15 mouse cellular contexts compared by ENCODE assay signal in genomic region chr14:119520632-119521031, GRCm38 (mm10).
DNase-seq lines count a peak whose midpoint lies in the region; ATAC-seq and TF ChIP-seq lines count a peak whose summit lies in the region.
"Had no signal": no experiment of that assay in that cellular context is flagged by ENCODE, and none has a peak within 500 bp of the region (broad histone marks: within the 10 kb centered on the region; RNA-seq: fewer than 3 reads in every experiment).

No protein-coding gene starts in this region.

- WGBS in forebrain, postnatal 0 days: 68% methylated on average over 5 of the region's 5 CpGs
- 83% methylated on average over 5 of the region's 5 CpGs for WGBS in forebrain, embryonic 11.5 days
- 89% methylated on average over 5 of the region's 5 CpGs for WGBS in midbrain, embryonic 11.5 days
- WGBS in midbrain, embryonic 15.5 days: 83% methylated on average over 5 of the region's 5 CpGs
- 49% methylated on average over 5 of the region's 5 CpGs for WGBS in stomach, embryonic 15.5 days

- no peak overlapping the region for H3K27ac ChIP-seq in forebrain, postnatal 0 days (ENCODE audit: low read depth, low read length)
- no peak overlapping the region for H3K27ac ChIP-seq in forebrain, embryonic 11.5 days (ENCODE audit: low read depth, low read length)
- H3K27ac ChIP-seq in midbrain, embryonic 11.5 days (ENCODE audit: low read depth, low read length): no peak overlapping the region
- no peak overlapping the region for H3K27ac ChIP-seq in midbrain, embryonic 15.5 days
- 0 out of 2 replicates have a peak overlapping the region, but pooled peaks have one; percentile 10 for H3K27ac ChIP-seq in stomach, embryonic 15.5 days
- H3K27ac ChIP-seq: left cerebral cortex, adult 2 months; limb, embryonic 13.5 days; midbrain, embryonic 10.5 days had no signal

- DNase-seq in forebrain, postnatal 0 days: peak; percentile 52
- DNase-seq in forebrain, embryonic 11.5 days (ENCODE audit: low spot score): no peak
- DNase-seq in layer of hippocampus, adult 11-12 months (ENCODE audit: low spot score): peak; percentile 15
- DNase-seq in layer of hippocampus, adult 9-10 months (ENCODE audit: low spot score): no peak
- peak; percentile 23 for DNase-seq in midbrain, embryonic 11.5 days (ENCODE audit: low spot score, missing footprints)
- no peak for DNase-seq in urinary bladder, adult 18-20 months (ENCODE audit: low spot score in 2 of 2)
- DNase-seq: cerebellum, adult 2 months; retina, postnatal 1 day had no signal

- H3K9me3 ChIP-seq in forebrain, postnatal 0 days (ENCODE audit: low read length): no peaks in the 10 kb centered on the region
- H3K9me3 ChIP-seq in forebrain, embryonic 11.5 days (ENCODE audit: control insufficient read depth, low read length): no peaks in the 10 kb centered on the region
- H3K9me3 ChIP-seq in midbrain, embryonic 11.5 days (ENCODE audit: control insufficient read depth, low read length): no peaks in the 10 kb centered on the region
- no peaks in the 10 kb centered on the region for H3K9me3 ChIP-seq in midbrain, embryonic 15.5 days
- H3K9me3 ChIP-seq in stomach, embryonic 15.5 days: no peaks in the 10 kb centered on the region
- H3K9me3 ChIP-seq: limb, embryonic 13.5 days; midbrain, embryonic 10.5 days had no signal

- TF ChIP-seq CTCF in forebrain, postnatal 0 days (IDR thresholded peaks at IDR 0.05; ENCODE audit: low read depth): no peak

- H3K4me2 ChIP-seq in forebrain, postnatal 0 days (ENCODE audit: low read depth): no peak overlapping the region
- no peak overlapping the region for H3K4me2 ChIP-seq in forebrain, embryonic 11.5 days (ENCODE audit: low read depth, low read length, severe bottlenecking)
- H3K4me2 ChIP-seq in midbrain, embryonic 11.5 days: no peak overlapping the region
- no peak overlapping the region for H3K4me2 ChIP-seq in midbrain, embryonic 15.5 days
- no peak overlapping the region for H3K4me2 ChIP-seq in stomach, embryonic 15.5 days
- H3K4me2 ChIP-seq: limb, embryonic 13.5 days had no signal

- H3K4me1 ChIP-seq in forebrain, postnatal 0 days (ENCODE audit: insufficient read depth): no peaks in the 10 kb centered on the region
- no peaks in the 10 kb centered on the region for H3K4me1 ChIP-seq in forebrain, embryonic 11.5 days (replicated peaks; ENCODE audit: control insufficient read depth, insufficient read depth, low read length)
- no peaks in the 10 kb centered on the region for H3K4me1 ChIP-seq in midbrain, embryonic 11.5 days (ENCODE audit: control insufficient read depth, insufficient read depth, low read length)
- H3K4me1 ChIP-seq in midbrain, embryonic 15.5 days: no peaks in the 10 kb centered on the region
- no peaks in the 10 kb centered on the region for H3K4me1 ChIP-seq in stomach, embryonic 15.5 days
- H3K4me1 ChIP-seq: limb, embryonic 13.5 days; midbrain, embryonic 10.5 days had no signal

- peak; percentile 18; the same call in 1 of the 2 replicates for ATAC-seq in forebrain, postnatal 0 days
- ATAC-seq in forebrain, embryonic 11.5 days (replicated peaks; ENCODE audit: low FRiP score): no peak
- ATAC-seq in midbrain, embryonic 11.5 days (ENCODE audit: low FRiP score): no peak
- no peak for ATAC-seq in midbrain, embryonic 15.5 days (replicated peaks)
- no peak for ATAC-seq in stomach, embryonic 15.5 days (ENCODE audit: insufficient read depth, low FRiP score, low read depth)
- ATAC-seq: inflammation-experienced regulatory T-cells, adult 6 months had no signal

- no peaks in the 10 kb centered on the region for H3K36me3 ChIP-seq in forebrain, postnatal 0 days (ENCODE audit: insufficient read depth)
- no peaks in the 10 kb centered on the region for H3K36me3 ChIP-seq in forebrain, embryonic 11.5 days (ENCODE audit: control insufficient read depth, insufficient read depth, low read length)
- H3K36me3 ChIP-seq in midbrain, embryonic 11.5 days (ENCODE audit: control insufficient read depth, insufficient read depth, low read length): no peaks in the 10 kb centered on the region
- H3K36me3 ChIP-seq in midbrain, embryonic 15.5 days (replicated peaks): no peaks in the 10 kb centered on the region
- no peaks in the 10 kb centered on the region for H3K36me3 ChIP-seq in stomach, embryonic 15.5 days
- H3K36me3 ChIP-seq: limb, embryonic 13.5 days; midbrain, embryonic 10.5 days had no signal

- no peak overlapping the region for H3K4me3 ChIP-seq in forebrain, postnatal 0 days (ENCODE audit: low read depth, low read length)
- H3K4me3 ChIP-seq in forebrain, embryonic 11.5 days (ENCODE audit: low read depth, low read length): no peak overlapping the region
- H3K4me3 ChIP-seq in midbrain, embryonic 11.5 days (ENCODE audit: low read depth, low read length): no peak overlapping the region
- H3K4me3 ChIP-seq in midbrain, embryonic 15.5 days: no peak overlapping the region
- no peak overlapping the region for H3K4me3 ChIP-seq in stomach, embryonic 15.5 days (replicated peaks)
- H3K4me3 ChIP-seq: left cerebral cortex, adult 2 months; limb, embryonic 13.5 days; midbrain, embryonic 10.5 days; myocyte had no signal

- no peak overlapping the region for H3K9ac ChIP-seq in forebrain, postnatal 0 days
- no peak overlapping the region for H3K9ac ChIP-seq in forebrain, embryonic 11.5 days (ENCODE audit: low read length)
- H3K9ac ChIP-seq in midbrain, embryonic 11.5 days (ENCODE audit: low read length): no peak overlapping the region
- no peak overlapping the region for H3K9ac ChIP-seq in midbrain, embryonic 15.5 days
- no peak overlapping the region for H3K9ac ChIP-seq in stomach, embryonic 15.5 days
- H3K9ac ChIP-seq: limb, embryonic 13.5 days had no signal

- H3K27me3 ChIP-seq in forebrain, postnatal 0 days (ENCODE audit: insufficient read depth, low read length): no peaks in the 10 kb centered on the region; the same call in 1 of the 2 replicates
- H3K27me3 ChIP-seq in forebrain, embryonic 11.5 days (ENCODE audit: control insufficient read depth, insufficient read depth, low read length): peaks cover 8% of the 10 kb centered on the region
- H3K27me3 ChIP-seq in midbrain, embryonic 11.5 days (ENCODE audit: control insufficient read depth, insufficient read depth, low read length): no peaks in the 10 kb centered on the region
- H3K27me3 ChIP-seq in midbrain, embryonic 15.5 days (replicated peaks): no peaks in the 10 kb centered on the region
- H3K27me3 ChIP-seq in stomach, embryonic 15.5 days (replicated peaks): no peaks in the 10 kb centered on the region
- H3K27me3 ChIP-seq: limb, embryonic 13.5 days had no signal

Comparison
In these comparisons a context has a peak if more than half of its experiments do, and no peak if none do; other contexts are left out.
1. DNase-seq: peak in forebrain, postnatal 0 days (single experiment), layer of hippocampus, adult 11-12 months (single experiment) and midbrain, embryonic 11.5 days (single experiment); none in forebrain, embryonic 11.5 days (single experiment), layer of hippocampus, adult 9-10 months (single experiment) and urinary bladder, adult 18-20 months (0 of 2).